Mouse (Mus musculus): ENCODE data around the gene Tmem132a. TPM values are rescaled to one million over a fixed set of nuclear protein-coding genes. Genes with fewer than 3 reads are reported as not detected.
A peak's percentile ranks its signal among the peaks of the same experiment; 100 is the strongest.

The Tmem132a gene
- polyA plus RNA-seq, 1 experiment from 2014 or later = 115 TPM

- Histone ChIP-seq H3K4me3 (replicated peaks) (no peak overlapping the region), H3K27me3 (no peaks in the 10 kb centered on the region; the same call in 1 of the 2 replicates), H3K4me1 (no peaks in the 10 kb centered on the region), H3K27ac (no peak overlapping the region), H3K9me3 (no peaks in the 10 kb centered on the region), H3K9ac (no peak overlapping the region), H3K36me3 (replicated peaks) (no peaks in the 10 kb centered on the region), H3K4me2 (no peak overlapping the region)
- no peak for ATAC-seq (ENCODE audit: low FRiP score)
- 67% methylated on average over 16 of the region's 16 CpGs for WGBS
These were observed 27.8 kb downstream of the Tmem132a start for GRCm38 (mm10) chr19:10841721-10842626.

DNA sequence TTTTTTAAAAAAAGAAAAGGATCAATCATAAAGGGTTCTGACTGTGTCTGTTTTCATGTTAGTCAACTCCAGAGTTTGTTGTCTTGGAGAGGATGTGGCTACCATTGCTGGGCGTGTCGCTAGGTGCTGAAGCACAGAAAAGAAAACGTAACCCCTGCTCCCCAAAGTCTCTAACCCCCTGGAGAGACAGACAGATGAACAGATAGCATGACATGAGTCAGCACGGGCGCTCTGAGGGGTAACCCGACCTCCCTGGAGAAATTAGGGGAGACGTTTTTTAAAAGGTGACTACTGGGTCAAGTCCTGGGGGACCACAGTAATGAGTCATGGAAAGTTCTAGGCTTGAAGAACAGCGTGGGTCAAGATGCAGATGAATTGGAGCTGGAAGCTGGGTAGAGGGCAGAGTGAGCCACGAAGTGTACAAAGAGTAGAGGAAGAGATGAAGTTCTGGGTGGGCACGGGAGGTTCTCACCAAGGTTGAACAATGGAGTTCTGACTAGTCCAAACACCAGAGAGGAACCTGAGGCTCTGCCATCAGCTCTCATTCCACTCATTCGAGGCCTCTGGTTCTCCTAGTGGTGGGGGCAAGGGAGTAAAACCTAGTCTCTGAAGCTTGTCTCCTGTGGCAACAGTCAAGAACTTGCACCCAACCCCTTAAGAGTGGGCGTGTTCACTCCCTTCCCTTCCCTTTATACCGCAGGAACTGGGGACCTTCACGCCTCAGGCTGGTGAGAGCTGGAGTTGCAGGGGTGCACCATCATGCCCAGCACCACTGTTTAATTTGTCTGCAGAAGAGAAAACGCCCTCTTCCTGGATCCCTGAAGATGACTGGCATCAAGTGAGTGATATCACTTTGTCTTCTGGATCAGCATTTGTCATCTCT lies 30.5 kb downstream of the Tmem132a start, which contains the start of gene Slc15a3:
Slc15a3 (plus strand) TSS at position 718 of the 883 bp plus-strand sequence.
- H3K9ac ChIP-seq = no peak within 1 kb of the TSS
- no peak within 1 kb of the TSS for H3K4me3 ChIP-seq (replicated peaks)
- H3K27me3 ChIP-seq = no peaks in the 10 kb centered on the region; the same call in 1 of the 2 replicates
- H3K27ac ChIP-seq = no peak within 1 kb of the TSS
- H3K9me3 ChIP-seq = no peaks in the 10 kb centered on the region
- H3K4me1 ChIP-seq = no peaks in the 10 kb centered on the region
- H3K4me2 ChIP-seq = no peak within 1 kb of the TSS
- no peaks in the 10 kb centered on the region for H3K36me3 ChIP-seq (replicated peaks)
- 85% methylated on average over 15 of the region's 15 CpGs for WGBS
- ATAC-seq (ENCODE audit: low FRiP score) = no peak

- H3K9me3 ChIP-seq = no peaks in the 10 kb centered on the region
- no peaks in the 10 kb centered on the region for H3K27me3 ChIP-seq
- H3K4me2 ChIP-seq = no peak overlapping the region
- no peak for ATAC-seq (ENCODE audit: low FRiP score)
- WGBS = 66% methylated on average over 3 of the region's 3 CpGs
- no peak overlapping the region for H3K27ac ChIP-seq
- no peak overlapping the region for H3K4me3 ChIP-seq (replicated peaks)
- no peaks in the 10 kb centered on the region for H3K36me3 ChIP-seq (replicated peaks)
- H3K4me1 ChIP-seq = no peaks in the 10 kb centered on the region
- H3K9ac ChIP-seq = no peak overlapping the region
These were observed 34.1 kb downstream of the Tmem132a start for GRCm38 (mm10) chr19:10835671-10836070.

DNA sequence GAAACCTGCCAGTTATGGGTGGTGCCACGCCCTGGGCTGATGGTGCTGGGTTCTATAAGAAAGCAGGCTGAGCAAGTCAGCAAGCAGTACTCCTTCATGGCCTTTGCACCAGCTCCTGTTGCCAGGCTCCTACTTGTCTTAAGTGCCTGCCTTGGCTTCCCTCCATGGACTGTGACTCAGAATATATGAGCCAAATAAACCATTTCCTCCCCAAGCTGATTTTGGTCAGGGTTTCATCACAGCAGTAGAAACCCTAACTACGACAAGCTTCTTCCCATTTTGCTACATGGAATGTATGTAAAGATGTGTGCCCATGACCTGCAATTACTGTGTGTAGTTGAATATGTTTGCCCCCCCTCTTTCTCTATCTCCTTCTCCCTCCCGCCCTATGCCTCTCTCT lies 36.1 kb downstream of the Tmem132a start:
- Histone ChIP-seq H3K9ac (no peak overlapping the region), H3K27ac (no peak overlapping the region), H3K9me3 (no peaks in the 10 kb centered on the region), H3K27me3 (no peaks in the 10 kb centered on the region), H3K36me3 (replicated peaks) (no peaks in the 10 kb centered on the region), H3K4me3 (replicated peaks) (no peak overlapping the region), H3K4me1 (no peaks in the 10 kb centered on the region), H3K4me2 (no peak overlapping the region)
- WGBS = 77% methylated on average over 3 of the region's 3 CpGs
- ATAC-seq (ENCODE audit: low FRiP score) = no peak

GRCm38 (mm10) chr19:10832030-10832429 lies 37.7 kb downstream of the Tmem132a start:
- no peak for ATAC-seq (ENCODE audit: low FRiP score)
- WGBS = 95% methylated on average over 3 of the region's 3 CpGs

DNA sequence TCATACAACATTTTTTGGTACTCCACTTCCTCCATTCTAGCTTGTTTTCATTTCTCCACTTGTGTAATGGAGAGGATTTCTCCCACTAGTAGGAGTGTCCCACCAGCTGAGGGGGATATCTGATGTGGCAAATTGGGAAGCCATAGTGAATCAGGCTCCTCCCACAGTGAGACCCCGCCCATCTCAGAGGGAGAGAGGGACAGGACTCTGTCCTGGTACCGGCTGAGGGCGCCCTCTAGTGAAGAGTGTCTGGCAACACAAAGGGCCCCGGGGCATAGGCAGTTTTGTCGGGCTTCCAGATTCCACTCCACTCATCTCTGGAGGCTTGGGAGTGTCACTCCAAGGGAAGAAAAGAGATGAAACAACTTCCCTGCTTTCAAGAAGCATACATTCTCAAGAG lies 38.3 kb downstream of the Tmem132a start:
- Histone ChIP-seq H3K9ac (no peak overlapping the region), H3K27me3 (no peaks in the 10 kb centered on the region), H3K4me3 (replicated peaks) (no peak overlapping the region), H3K36me3 (replicated peaks) (no peaks in the 10 kb centered on the region), H3K4me2 (no peak overlapping the region), H3K9me3 (no peaks in the 10 kb centered on the region), H3K27ac (no peak overlapping the region), H3K4me1 (no peaks in the 10 kb centered on the region)
- ATAC-seq (ENCODE audit: low FRiP score) = 0 out of 2 replicates have a peak, but pooled peaks have one; percentile 27
- 8% methylated on average over 5 of the region's 5 CpGs for WGBS

More at GRCm38 (mm10) chr19:10832030-10832429, 37.7 kb downstream of the Tmem132a start:
- no peak overlapping the region for H3K4me3 ChIP-seq (replicated peaks)
- no peak overlapping the region for H3K27ac ChIP-seq
- no peaks in the 10 kb centered on the region for H3K27me3 ChIP-seq
- H3K4me2 ChIP-seq = no peak overlapping the region
- no peaks in the 10 kb centered on the region for H3K9me3 ChIP-seq
- H3K36me3 ChIP-seq (replicated peaks) = no peaks in the 10 kb centered on the region
- no peak overlapping the region for H3K9ac ChIP-seq
- H3K4me1 ChIP-seq = no peaks in the 10 kb centered on the region

GRCm38 (mm10) chr19:10829436-10830175 lies 40.1 kb downstream of the Tmem132a start, which contains the start of gene Cd6:
Gene Cd6 (minus strand): TSS chr19:10830058.
- Histone ChIP-seq H3K27me3 (no peaks in the 10 kb centered on the region), H3K4me1 (0 out of 2 replicates have a peak, but pooled peaks cover 3% of the 10 kb centered on the region), H3K9ac (no peak within 1 kb of the TSS), H3K4me2 (no peak within 1 kb of the TSS), H3K36me3 (replicated peaks) (no peaks in the 10 kb centered on the region), H3K9me3 (no peaks in the 10 kb centered on the region), H3K4me3 (replicated peaks) (no peak within 1 kb of the TSS), H3K27ac (no peak within 1 kb of the TSS)
- no peak for ATAC-seq (ENCODE audit: low FRiP score)
- WGBS = 92% methylated on average over 16 of the region's 16 CpGs

GRCm38 (mm10) chr19:10828321-10828720 lies 41.4 kb downstream of the Tmem132a start:
- 88% methylated on average over 5 of the region's 5 CpGs for WGBS
- no peaks in the 10 kb centered on the region for H3K9me3 ChIP-seq
- no peaks in the 10 kb centered on the region for H3K36me3 ChIP-seq (replicated peaks)
- H3K4me2 ChIP-seq = no peak overlapping the region
- H3K9ac ChIP-seq = no peak overlapping the region
- no peak for ATAC-seq (ENCODE audit: low FRiP score)
- H3K27me3 ChIP-seq = no peaks in the 10 kb centered on the region
- H3K4me1 ChIP-seq = 0 out of 2 replicates have a peak, but pooled peaks cover 3% of the 10 kb centered on the region
- no peak overlapping the region for H3K4me3 ChIP-seq (replicated peaks)
- H3K27ac ChIP-seq = no peak overlapping the region

DNA sequence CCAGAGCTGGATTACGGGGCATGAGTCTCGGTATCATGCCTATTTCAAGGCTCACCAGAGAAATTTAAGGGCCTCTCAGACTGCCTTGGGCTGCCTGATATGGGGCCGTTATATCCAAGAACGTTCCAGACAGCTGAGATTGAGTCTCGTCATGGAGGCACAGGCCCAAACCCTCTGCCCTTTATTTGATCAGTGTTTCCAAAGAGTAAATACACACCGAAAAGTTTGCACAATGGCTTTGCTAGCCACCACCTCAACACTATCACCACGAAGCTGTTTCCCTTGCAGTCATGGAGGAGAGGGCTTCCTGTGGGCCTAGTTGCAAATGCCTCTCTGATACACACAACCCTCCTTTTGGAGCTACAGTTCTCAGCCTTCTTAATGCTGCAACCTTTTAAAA lies 45.7 kb downstream of the Tmem132a start:
- Histone ChIP-seq H3K36me3 (replicated peaks) (no peaks in the 10 kb centered on the region), H3K4me1 (0 out of 2 replicates have a peak, but pooled peaks cover 3% of the 10 kb centered on the region), H3K27ac (no peak overlapping the region), H3K9me3 (no peaks in the 10 kb centered on the region), H3K9ac (no peak overlapping the region), H3K4me2 (no peak overlapping the region), H3K27me3 (no peaks in the 10 kb centered on the region), H3K4me3 (replicated peaks) (no peak overlapping the region)
- WGBS = 90% methylated on average over 7 of the region's 7 CpGs
- ATAC-seq (ENCODE audit: low FRiP score) = no peak

- Histone ChIP-seq H3K4me1 (peaks cover 6% of the 10 kb centered on the region; the same call in 1 of the 2 replicates), H3K36me3 (replicated peaks) (no peaks in the 10 kb centered on the region), H3K4me3 (replicated peaks) (no peak overlapping the region), H3K27me3 (no peaks in the 10 kb centered on the region), H3K9ac (no peak overlapping the region), H3K27ac (no peak overlapping the region), H3K9me3 (no peaks in the 10 kb centered on the region), H3K4me2 (no peak overlapping the region)
- WGBS = 99% methylated on average over 4 of the region's 4 CpGs
- ATAC-seq (ENCODE audit: low FRiP score) = no peak
These were observed 47.2 kb downstream of the Tmem132a start for GRCm38 (mm10) chr19:10822534-10822933.

- Histone ChIP-seq H3K4me2 (no peak overlapping the region), H3K27ac (no peak overlapping the region), H3K9ac (no peak overlapping the region), H3K9me3 (no peaks in the 10 kb centered on the region), H3K4me1 (peaks cover 6% of the 10 kb centered on the region; the same call in 1 of the 2 replicates), H3K36me3 (replicated peaks) (no peaks in the 10 kb centered on the region), H3K4me3 (replicated peaks) (no peak overlapping the region), H3K27me3 (no peaks in the 10 kb centered on the region)
- ATAC-seq (ENCODE audit: low FRiP score) = no peak
- 69% methylated on average over 7 of the region's 7 CpGs for WGBS
These were observed 48.4 kb downstream of the Tmem132a start for GRCm38 (mm10) chr19:10821319-10821718.

Data from forebrain, embryonic 12.5 days (tissue).